Mouse (Mus musculus) ES-E14 (cell line): ENCODE data around the gene Med24. TPM values are rescaled to one million over a fixed set of nuclear protein-coding genes. Genes with fewer than 3 reads are reported as not detected.

Experiments used
- DNase-seq: peaks from one replicate; pipeline ENCODE4 v3.0.0-alpha.2; 2013; ENCODE audit warnings: low read depth, low spot score
- H3K27ac ChIP-seq: 2 replicates; pipeline ENCODE4 v1.5.1; 2012; ENCODE audit warnings: low read depth, mild to moderate bottlenecking, low read length, moderate library complexity, mixed read lengths; ENCODE audit not compliant: poor library complexity, insufficient read depth, severe bottlenecking
- H3K36me3 ChIP-seq: 2 replicates; pipeline ENCODE4 v1.6.1; 2012; ENCODE audit warnings: mild to moderate bottlenecking, low read length, moderate library complexity, mixed read lengths; ENCODE audit not compliant: control insufficient read depth, poor library complexity, insufficient read depth, severe bottlenecking
- H3K4me1 ChIP-seq, 2 experiments: fragments of 150-350 bp in 1 of 2; sonication (generic) in 1 of 2; 2 replicates each; pipeline ENCODE4 v1.6.1; 2012; ENCODE audit warnings: low read length in 2 of 2, mild to moderate bottlenecking in 1 of 2, mixed read lengths in 1 of 2; ENCODE audit not compliant: control insufficient read depth in 2 of 2, insufficient read depth in 2 of 2, poor library complexity in 1 of 2
- H3K4me3 ChIP-seq, 2 experiments: fragments of 150-350 bp in 1 of 2; sonication (generic) in 1 of 2; 2 replicates each; pipeline ENCODE4 v1.5.1; 2012; ENCODE audit warnings: low read length in 2 of 2, low read depth in 1 of 2, mild to moderate bottlenecking in 1 of 2, mixed read lengths in 1 of 2; ENCODE audit not compliant: insufficient read depth in 1 of 2, poor library complexity in 1 of 2, severe bottlenecking in 1 of 2
- H3K9ac ChIP-seq: 2 replicates; pipeline ENCODE4 v1.6.1; 2012; ENCODE audit warnings: low read depth, mild to moderate bottlenecking, low read length, mixed read lengths; ENCODE audit not compliant: poor library complexity, insufficient read depth, severe bottlenecking
- H3K9me3 ChIP-seq: fragments of 150-350 bp; sonication (generic); 2 replicates; pipeline ENCODE4 v1.6.1; 2012; ENCODE audit warnings: low read depth, mild to moderate bottlenecking, low read length; ENCODE audit not compliant: control insufficient read depth, insufficient read depth
- CHD2 ChIP-seq: IDR thresholded peaks from 2 replicates; pipeline ENCODE4 v1.6.1; 2014; ENCODE audit warnings: mild to moderate bottlenecking, low read depth, low read length, inconsistent platforms
- HCFC1 ChIP-seq: IDR thresholded peaks from 2 replicates; pipeline ENCODE4 v1.6.1; 2012; ENCODE audit warnings: low read length, inconsistent platforms, borderline replicate concordance; ENCODE audit not compliant: insufficient read depth
- MAFK ChIP-seq: IDR thresholded peaks from 2 replicates; pipeline ENCODE4 v1.6.1; 2014; ENCODE audit warnings: mild to moderate bottlenecking, low read depth, low read length, inconsistent platforms; ENCODE audit not compliant: insufficient read depth
- ZC3H11A ChIP-seq: IDR thresholded peaks from 2 replicates; pipeline ENCODE4 v1.6.1; 2012; ENCODE audit warnings: low read depth, mild to moderate bottlenecking, inconsistent platforms, low read length, borderline replicate concordance
- ZNF384 ChIP-seq: IDR thresholded peaks from 2 replicates; pipeline ENCODE4 v1.6.1; 2012; ENCODE audit warnings: low read depth, low read length, inconsistent platforms
- in situ Hi-C, 2 experiments: fragments of 600-800 bp; cut with MboI; formaldehyde crosslinking; loops; one replicate each; pipeline ENCODE4 v1.15.1; 2025; ENCODE audit warnings: low sequenced_read_pairs in 2 of 2, inconsistent platforms in 1 of 2; ENCODE audit not compliant: unreplicated experiment in 2 of 2
- total RNA-seq: library from RNA; depleted of rRNA; stranded (reverse); fragments of 300-350 nt; gene quantifications from 2 replicates; pipeline ENCODE4 v1.2.3, GENCODE M21; 2012

The Med24 gene
- total RNA-seq, 1 experiment = 53.5 TPM

DNA sequence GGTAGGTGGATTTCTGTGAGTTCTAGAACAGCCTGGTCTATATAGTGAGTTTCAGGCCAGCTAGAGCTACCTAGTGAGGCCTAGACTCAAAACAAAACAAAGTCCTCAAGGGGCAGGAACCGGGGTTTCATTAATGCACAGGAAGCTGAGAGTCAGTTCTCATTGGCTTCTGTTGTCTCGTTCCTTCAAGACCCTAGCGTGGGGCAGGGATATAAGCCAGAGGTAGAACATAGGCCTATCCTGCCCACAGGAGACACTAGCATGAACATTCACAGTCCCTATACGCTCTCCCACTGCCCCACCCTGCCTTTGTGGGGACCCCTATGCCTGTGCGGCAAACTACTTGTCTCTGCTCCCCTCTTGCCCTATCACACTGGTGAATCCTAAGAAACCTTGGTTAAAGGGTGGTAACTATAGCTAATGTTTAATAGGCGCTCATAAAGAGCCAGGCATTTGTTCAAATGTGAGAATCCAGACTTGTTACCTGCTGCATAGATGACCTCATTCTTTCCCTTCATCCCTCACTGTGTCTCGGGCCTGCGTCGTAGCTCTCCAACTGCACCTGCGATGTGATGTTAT lies 23.4 kb upstream of the Med24 start:
- Histone ChIP-seq H3K27ac (no peak overlapping the region), H3K9me3 (no peaks in the 10 kb centered on the region), H3K4me3 (no peak overlapping the region), H3K9ac (no peak overlapping the region), H3K36me3 (no peaks in the 10 kb centered on the region), H3K4me1 (peaks cover 8 to 40% of the 10 kb centered on the region in 2 experiments)
- in situ Hi-C loops = no loop called here
- TF ChIP-seq HCFC1 (no peak), MAFK (no peak), ZNF384 (no peak), CHD2 (no peak), ZC3H11A (no peak)
- no peak for DNase-seq

DNA sequence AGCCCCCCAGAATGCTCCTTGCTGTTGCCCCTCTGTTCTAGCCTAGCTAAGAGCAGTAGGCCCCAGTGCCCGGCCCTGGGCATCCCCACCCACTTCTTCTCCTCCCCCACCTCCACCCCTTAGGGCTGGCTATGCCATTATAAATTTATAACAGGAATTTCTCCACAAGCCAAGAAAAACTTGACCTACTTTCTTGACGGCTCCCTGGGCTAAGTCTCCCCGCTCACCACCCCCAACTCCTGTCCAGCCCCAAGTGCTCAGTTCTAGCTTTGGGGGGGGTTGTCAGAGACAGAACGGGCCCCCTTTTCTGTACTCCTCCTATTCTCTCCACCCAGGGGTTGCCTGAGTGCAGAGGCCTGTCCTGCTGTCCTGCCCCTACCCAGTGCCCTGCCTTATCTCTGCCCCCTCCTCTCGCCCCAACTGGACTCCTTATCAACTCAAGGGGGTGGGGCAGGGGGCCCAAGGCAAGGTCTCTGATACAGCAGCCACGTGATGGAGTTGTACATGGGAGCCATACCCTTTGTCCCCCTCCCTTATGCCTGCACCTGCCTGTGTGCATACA lies 22.1 kb upstream of the Med24 start:
- Histone ChIP-seq H3K4me3 (no peak overlapping the region), H3K4me1 (peaks cover 11 to 51% of the 10 kb centered on the region in 2 experiments), H3K9ac (no peak overlapping the region), H3K27ac (no peak overlapping the region), H3K9me3 (no peaks in the 10 kb centered on the region), H3K36me3 (no peaks in the 10 kb centered on the region)
- no peak for DNase-seq
- TF ChIP-seq ZC3H11A (no peak), MAFK (no peak), ZNF384 (no peak), HCFC1 (no peak), CHD2 (no peak)
- in situ Hi-C loops = no loop called here

DNA sequence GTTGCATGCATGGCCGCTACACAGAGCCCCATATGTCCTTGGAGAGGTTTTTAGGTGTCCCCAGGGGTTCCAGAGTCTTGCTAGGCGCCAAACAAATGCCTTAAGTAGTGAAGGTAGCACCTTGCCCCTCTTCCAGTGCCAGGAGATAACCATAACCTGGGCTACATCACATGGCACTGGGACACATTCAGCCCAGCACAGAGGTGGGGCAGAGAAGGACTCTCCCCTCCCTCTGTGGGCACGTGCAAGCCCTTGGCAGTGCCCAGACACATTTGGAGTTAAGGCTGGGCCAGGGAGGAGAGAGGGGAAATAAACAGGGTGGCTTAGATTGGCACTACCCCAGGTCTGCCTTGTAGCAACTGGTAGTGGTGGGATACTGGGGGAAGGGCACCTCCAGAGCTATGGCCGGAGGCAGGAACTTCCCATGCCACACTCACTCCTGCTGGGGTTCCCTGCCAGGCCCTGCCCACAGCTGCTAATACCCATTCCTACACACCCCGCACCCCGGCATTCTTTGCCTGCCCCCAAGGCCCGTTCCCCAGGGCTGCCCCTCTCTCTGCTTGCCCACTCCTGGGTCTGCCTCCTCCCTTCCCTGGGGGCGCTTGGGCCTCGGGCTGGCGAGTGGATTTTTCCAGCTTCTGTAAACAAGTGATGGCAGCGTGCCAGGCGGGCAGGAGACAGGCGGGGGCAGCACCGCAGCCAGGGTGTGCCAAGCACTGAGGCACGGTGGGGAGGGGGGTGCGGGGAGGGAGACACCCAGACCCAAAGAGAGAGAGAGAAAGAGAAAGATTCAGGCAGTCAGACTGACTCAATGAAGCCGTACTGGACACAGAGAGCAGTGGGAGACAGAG lies 21.3 kb upstream of the Med24 start:
- no peak for DNase-seq
- no peaks in the 10 kb centered on the region for H3K9me3 ChIP-seq
- H3K9ac ChIP-seq = no peak overlapping the region

DNA sequence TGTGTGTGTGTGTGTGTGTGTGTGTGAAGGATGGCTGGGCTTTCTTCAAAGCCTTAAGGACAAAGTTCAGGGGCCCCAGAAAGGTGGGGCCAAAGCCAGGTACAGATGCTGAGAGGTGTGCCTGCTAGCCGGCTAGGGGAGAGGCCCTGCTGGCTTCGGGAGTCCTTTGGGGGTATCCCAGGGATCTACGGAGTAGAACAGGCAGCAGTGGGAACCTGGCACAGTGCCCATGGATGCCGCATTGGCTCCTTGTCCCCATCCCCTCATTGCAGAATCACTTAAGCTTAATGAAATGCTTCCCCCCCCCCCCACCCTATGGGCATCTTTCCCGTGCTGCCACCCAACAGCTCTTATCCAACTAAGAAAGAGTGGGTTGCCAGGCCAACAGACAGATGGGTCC lies 20.5 kb upstream of the Med24 start:
- DNase-seq = no peak
- no peak overlapping the region for H3K27ac ChIP-seq
- no peak for TF ChIP-seq CHD2
- no peak for TF ChIP-seq MAFK
- TF ChIP-seq ZNF384 = no peak
- no peak for TF ChIP-seq HCFC1
- no peak for TF ChIP-seq ZC3H11A
- H3K4me3 ChIP-seq = no peak overlapping the region
- no peak overlapping the region for H3K9ac ChIP-seq
- H3K36me3 ChIP-seq = no peaks in the 10 kb centered on the region
- H3K4me1 ChIP-seq = peaks cover 18 to 60% of the 10 kb centered on the region in 2 experiments
- H3K9me3 ChIP-seq = no peaks in the 10 kb centered on the region
- in situ Hi-C loops = no loop called here

More for the DNA sequence above, 21.3 kb upstream of the Med24 start:
- H3K27ac ChIP-seq = no peak overlapping the region
- H3K4me1 ChIP-seq = peaks cover 17 to 58% of the 10 kb centered on the region in 2 experiments
- in situ Hi-C loops = no loop called here
- TF ChIP-seq ZNF384 (no peak), CHD2 (no peak), HCFC1 (no peak), ZC3H11A (no peak), MAFK (no peak)
- H3K4me3 ChIP-seq = no peak overlapping the region
- H3K36me3 ChIP-seq = no peaks in the 10 kb centered on the region
